Mouse (Mus musculus) liver, embryonic 14.5 days (tissue): ENCODE measurements around the gene Ahcyl2.

Experiments
- CTCF ChIP-seq: IDR thresholded peaks from 2 replicates; pipeline ENCODE4 v1.5.1; 2016; ENCODE audit warnings: antibody characterized with exemption, low read depth, control low read depth
- EP300 ChIP-seq: IDR thresholded peaks from 2 replicates; pipeline ENCODE4 v1.6.1; 2016; ENCODE audit warnings: antibody characterized with exemption, low read depth

DNA sequence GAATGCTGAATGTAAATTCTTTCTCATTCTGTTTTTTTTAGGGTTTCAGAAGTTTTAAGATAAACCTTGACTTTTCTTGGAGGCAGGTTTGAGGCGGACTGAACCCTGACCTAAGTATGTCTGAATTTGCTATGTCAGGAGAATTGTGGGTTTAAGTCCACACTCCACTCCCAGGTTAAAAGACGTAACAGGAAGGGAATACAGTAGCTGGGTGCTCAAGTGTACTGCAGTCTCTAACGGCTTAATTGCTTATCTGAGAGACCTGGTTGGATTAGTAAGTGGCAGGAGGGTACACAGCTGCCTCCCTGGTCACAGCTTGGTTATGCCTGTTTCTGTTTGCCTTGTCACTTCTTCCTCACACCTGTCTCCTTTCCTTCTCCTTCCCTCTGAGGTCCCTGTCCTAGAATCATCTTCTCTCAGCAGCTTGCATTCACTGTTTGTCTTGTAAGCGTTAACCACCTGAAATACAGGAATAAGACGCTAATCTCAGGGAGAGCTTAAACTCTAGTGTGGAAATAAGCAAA, 79.9 kb downstream of the Ahcyl2 start:
- TF ChIP-seq CTCF (no peak), EP300 (no peak)
